Mouse (Mus musculus): ENCODE data around the gene Kif5a.

GRCm38 (mm10) chr10:127282620-127283215 is 19.6 kb upstream of the Kif5a start:
- TF ChIP-seq EP300 (IDR thresholded peaks at IDR 0.05; ENCODE audit: low read depth) (no peak), CTCF (IDR thresholded peaks at IDR 0.05; ENCODE audit: low read depth) (no peak)

Data from liver, postnatal 0 days (tissue).